Mouse (Mus musculus) neural tube, embryonic 13.5 days (tissue): ENCODE measurements around the gene Sox5. TPM values are rescaled to one million over a fixed set of nuclear protein-coding genes. Genes with fewer than 3 reads are reported as not detected.

Experiments used
- ATAC-seq: fragments of 200-750 bp; cut with Nextera tagmentation; 2 replicates; pipeline ENCODE4 v1.8.0; 2017; ENCODE audit warnings: low read depth, mild to moderate bottlenecking, moderate TSS enrichment, moderate library complexity
- H3K27ac ChIP-seq: fragments of 300-500 bp; sonication (generic); replicated peaks from 2 replicates; pipeline ENCODE4 v1.5.1; 2015; ENCODE audit warnings: moderate library complexity, mild to moderate bottlenecking, inconsistent platforms
- H3K27me3 ChIP-seq: fragments of 300-500 bp; sonication (generic); 2 replicates; pipeline ENCODE4 v1.6.1; 2015; ENCODE audit warnings: mild to moderate bottlenecking, inconsistent platforms
- H3K36me3 ChIP-seq: fragments of 300-500 bp; sonication (generic); 2 replicates; pipeline ENCODE4 v1.6.1; 2015; ENCODE audit warnings: mild to moderate bottlenecking, inconsistent platforms
- H3K4me1 ChIP-seq: fragments of 300-500 bp; sonication (generic); replicated peaks from 2 replicates; pipeline ENCODE4 v1.6.1; 2015; ENCODE audit warnings: inconsistent platforms
- H3K4me2 ChIP-seq: fragments of 300-500 bp; sonication (generic); 2 replicates; pipeline ENCODE4 v1.6.1; 2015; ENCODE audit warnings: inconsistent platforms, mild to moderate bottlenecking, moderate library complexity
- H3K4me3 ChIP-seq: fragments of 300-500 bp; sonication (generic); 2 replicates; pipeline ENCODE4 v1.5.1; 2015; ENCODE audit warnings: mild to moderate bottlenecking, inconsistent platforms
- H3K9ac ChIP-seq: fragments of 300-500 bp; sonication (generic); 2 replicates; pipeline ENCODE4 v1.6.1; 2015; ENCODE audit warnings: moderate library complexity, mild to moderate bottlenecking, inconsistent platforms
- H3K9me3 ChIP-seq: fragments of 300-500 bp; sonication (generic); 2 replicates; pipeline ENCODE4 v1.6.1; 2016; ENCODE audit warnings: inconsistent platforms
- WGBS: fragments of 180-500 bp; shearing (Covaris S2); methylation state at CpG from one replicate; pipeline ENCODE4 v1.1.7; 2015; 5-methylcytosine and 5-hydroxymethylcytosine counted together
- polyA plus RNA-seq: library from polyadenylated mRNA; unstranded; fragments of >200 nt; fragmentation: Nextera tagmentation; extraction: Ambion mirVana; gene quantifications from 2 replicates; pipeline ENCODE4 v1.2.1, GENCODE M21; 2015

Gene Sox5
- polyA plus RNA-seq, 1 experiment from 2014 or later = 24.8 TPM

- Histone ChIP-seq H3K36me3 (no peaks in the 10 kb centered on the region), H3K27ac (no peak overlapping the region), H3K4me2 (no peak overlapping the region), H3K9me3 (no peaks in the 10 kb centered on the region), H3K9ac (no peak overlapping the region), H3K4me1 (no peaks in the 10 kb centered on the region), H3K4me3 (no peak overlapping the region), H3K27me3 (no peaks in the 10 kb centered on the region)
- no peak for ATAC-seq
- WGBS = 88% methylated on average over 18 of the region's 18 CpGs
These were observed 242.2 kb downstream of the Sox5 start for GRCm38 (mm10) chr6:144539439-144540192.

- Histone ChIP-seq H3K9me3 (no peaks in the 10 kb centered on the region), H3K9ac (no peak overlapping the region), H3K4me1 (peaks cover 8% of the 10 kb centered on the region; the same call in 1 of the 2 replicates), H3K27ac (no peak overlapping the region), H3K4me3 (no peak overlapping the region), H3K27me3 (no peaks in the 10 kb centered on the region), H3K36me3 (no peaks in the 10 kb centered on the region), H3K4me2 (0 out of 2 replicates have a peak overlapping the region, but pooled peaks have one; percentile 5)
- WGBS = 48% methylated on average over 11 of the region's 11 CpGs
- no peak for ATAC-seq
These were observed 258.3 kb downstream of the Sox5 start for GRCm38 (mm10) chr6:144523479-144523878.

GRCm38 (mm10) chr6:144518811-144519210 lies 263.0 kb downstream of the Sox5 start:
- H3K9ac ChIP-seq = no peak overlapping the region
- H3K27ac ChIP-seq = no peak overlapping the region
- no peak for ATAC-seq
- no peak overlapping the region for H3K4me2 ChIP-seq
- H3K4me1 ChIP-seq = peaks cover 12% of the 10 kb centered on the region
- H3K27me3 ChIP-seq = peaks cover 9% of the 10 kb centered on the region
- H3K9me3 ChIP-seq = no peaks in the 10 kb centered on the region
- H3K4me3 ChIP-seq = no peak overlapping the region
- H3K36me3 ChIP-seq = no peaks in the 10 kb centered on the region
- 90% methylated on average over 2 of the region's 2 CpGs for WGBS

GRCm38 (mm10) chr6:144515905-144516304 lies 265.9 kb downstream of the Sox5 start:
- Histone ChIP-seq H3K27ac (no peak overlapping the region), H3K9me3 (no peaks in the 10 kb centered on the region), H3K9ac (no peak overlapping the region), H3K4me2 (no peak overlapping the region), H3K4me1 (peaks cover 12% of the 10 kb centered on the region), H3K4me3 (no peak overlapping the region), H3K36me3 (no peaks in the 10 kb centered on the region), H3K27me3 (peaks cover 9% of the 10 kb centered on the region)
- WGBS = 91% methylated on average over 8 of the region's 8 CpGs
- ATAC-seq = no peak

GRCm38 (mm10) chr6:144513761-144514160 lies 268.0 kb downstream of the Sox5 start:
- H3K4me2 ChIP-seq = no peak overlapping the region
- peaks cover 12% of the 10 kb centered on the region for H3K4me1 ChIP-seq
- no peak overlapping the region for H3K27ac ChIP-seq
- no peaks in the 10 kb centered on the region for H3K36me3 ChIP-seq
- H3K9me3 ChIP-seq = no peaks in the 10 kb centered on the region
- no peak overlapping the region for H3K4me3 ChIP-seq
- H3K9ac ChIP-seq = no peak overlapping the region
- peaks cover 9% of the 10 kb centered on the region for H3K27me3 ChIP-seq
- ATAC-seq = no peak
- whole genome bisulfite sequencing = 65% methylated on average over 8 of the region's 8 CpGs

- no peaks in the 10 kb centered on the region for H3K9me3 ChIP-seq
- peaks cover 12% of the 10 kb centered on the region for H3K4me1 ChIP-seq
- H3K27ac ChIP-seq = no peak overlapping the region
- no peak overlapping the region for H3K4me2 ChIP-seq
- no peaks in the 10 kb centered on the region for H3K36me3 ChIP-seq
- no peak for ATAC-seq
- H3K9ac ChIP-seq = no peak overlapping the region
- H3K4me3 ChIP-seq = no peak overlapping the region
- 38% methylated on average over 7 of the region's 7 CpGs for WGBS
- peaks cover 9% of the 10 kb centered on the region for H3K27me3 ChIP-seq
These were observed 269.9 kb downstream of the Sox5 start for GRCm38 (mm10) chr6:144511925-144512324.

- H3K36me3 ChIP-seq = no peaks in the 10 kb centered on the region
- H3K4me3 ChIP-seq = no peak overlapping the region
- H3K9ac ChIP-seq = no peak overlapping the region
- H3K4me2 ChIP-seq = no peak overlapping the region
- WGBS = 91% methylated on average over 6 of the region's 6 CpGs
- H3K27me3 ChIP-seq = peaks cover 5% of the 10 kb centered on the region; the same call in 1 of the 2 replicates
- no peak for ATAC-seq
- no peaks in the 10 kb centered on the region for H3K9me3 ChIP-seq
- H3K27ac ChIP-seq = no peak overlapping the region
- peaks cover 12% of the 10 kb centered on the region for H3K4me1 ChIP-seq
These were observed 271.6 kb downstream of the Sox5 start for GRCm38 (mm10) chr6:144510147-144510546.

- no peak for ATAC-seq
These were observed 277.6 kb downstream of the Sox5 start for GRCm38 (mm10) chr6:144504197-144504551.

GRCm38 (mm10) chr6:144503399-144504196 lies 278.2 kb downstream of the Sox5 start:
- Histone ChIP-seq H3K9ac (no peak overlapping the region), H3K4me2 (no peak overlapping the region), H3K27ac (no peak overlapping the region), H3K4me3 (no peak overlapping the region), H3K9me3 (no peaks in the 10 kb centered on the region), H3K4me1 (peaks cover 9% of the 10 kb centered on the region; the same call in 1 of the 2 replicates), H3K36me3 (no peaks in the 10 kb centered on the region), H3K27me3 (no peaks in the 10 kb centered on the region)
- ATAC-seq = no peak
- 51% methylated on average over 11 of the region's 11 CpGs for WGBS

More at GRCm38 (mm10) chr6:144504197-144504551, 277.6 kb downstream of the Sox5 start:
- Histone ChIP-seq H3K9ac (no peak overlapping the region), H3K27ac (no peak overlapping the region), H3K4me3 (no peak overlapping the region), H3K4me2 (no peak overlapping the region), H3K9me3 (no peaks in the 10 kb centered on the region), H3K4me1 (peaks cover 9% of the 10 kb centered on the region; the same call in 1 of the 2 replicates), H3K36me3 (no peaks in the 10 kb centered on the region), H3K27me3 (no peaks in the 10 kb centered on the region)
- 86% methylated on average over 5 of the region's 5 CpGs for WGBS

- no peak overlapping the region for H3K4me2 ChIP-seq
- H3K9me3 ChIP-seq = no peaks in the 10 kb centered on the region
- H3K36me3 ChIP-seq = no peaks in the 10 kb centered on the region
- H3K4me1 ChIP-seq = peaks cover 9% of the 10 kb centered on the region; the same call in 1 of the 2 replicates
- 90% methylated on average over 5 of the region's 5 CpGs for WGBS
- H3K9ac ChIP-seq = no peak overlapping the region
- H3K27me3 ChIP-seq = no peaks in the 10 kb centered on the region
- no peak for ATAC-seq
- H3K4me3 ChIP-seq = no peak overlapping the region
- no peak overlapping the region for H3K27ac ChIP-seq
These were observed 280.3 kb downstream of the Sox5 start for GRCm38 (mm10) chr6:144501439-144501838.

GRCm38 (mm10) chr6:144498177-144498576 lies 283.6 kb downstream of the Sox5 start:
- H3K4me2 ChIP-seq = no peak overlapping the region
- no peak overlapping the region for H3K4me3 ChIP-seq
- no peaks in the 10 kb centered on the region for H3K9me3 ChIP-seq
- 94% methylated on average over 5 of the region's 5 CpGs for WGBS
- H3K9ac ChIP-seq = no peak overlapping the region
- H3K27ac ChIP-seq = no peak overlapping the region
- no peaks in the 10 kb centered on the region for H3K36me3 ChIP-seq
- no peak for ATAC-seq
- H3K27me3 ChIP-seq = no peaks in the 10 kb centered on the region
- no peaks in the 10 kb centered on the region for H3K4me1 ChIP-seq

GRCm38 (mm10) chr6:144491761-144492415 lies 289.9 kb downstream of the Sox5 start:
- no peak overlapping the region for H3K4me3 ChIP-seq
- WGBS = 79% methylated on average over 11 of the region's 11 CpGs
- H3K4me2 ChIP-seq = no peak overlapping the region
- peaks cover 16% of the 10 kb centered on the region for H3K9me3 ChIP-seq
- ATAC-seq = no peak
- H3K9ac ChIP-seq = no peak overlapping the region
- H3K36me3 ChIP-seq = no peaks in the 10 kb centered on the region
- H3K4me1 ChIP-seq = no peaks in the 10 kb centered on the region
- no peak overlapping the region for H3K27ac ChIP-seq
- no peaks in the 10 kb centered on the region for H3K27me3 ChIP-seq
